Mouse (Mus musculus) myocyte (in vitro differentiated cells): ENCODE results near the gene Washc4. TPM values are rescaled to one million over a fixed set of nuclear protein-coding genes. Genes with fewer than 3 reads are reported as not detected.

Source experiments
- H3K27me3 ChIP-seq: one replicate; pipeline ENCODE4 v1.6.1; 2011; ENCODE audit not compliant: control insufficient read depth, insufficient read depth, insufficient read length
- H3K36me3 ChIP-seq: one replicate; pipeline ENCODE4 v1.6.1; 2011; ENCODE audit not compliant: control insufficient read depth, insufficient read depth
- H3K4me2 ChIP-seq: one replicate; pipeline ENCODE4 v1.6.1; 2011; ENCODE audit warnings: low read depth, control low read depth
- H3K4me3 ChIP-seq: one replicate; pipeline ENCODE4 v1.5.1; 2011; ENCODE audit warnings: mild to moderate bottlenecking, control low read depth, moderate library complexity
- H3K79me2 ChIP-seq: one replicate; pipeline ENCODE4 v1.6.1; 2011; ENCODE audit not compliant: control insufficient read depth, insufficient read depth
- H3ac ChIP-seq: one replicate; pipeline ENCODE4 v1.6.1; 2011; ENCODE audit not compliant: control insufficient read depth, insufficient read length
- CEBPB ChIP-seq: IDR thresholded peaks from 2 replicates; pipeline ENCODE4 v1.6.1; 2011; ENCODE audit warnings: mild to moderate bottlenecking, moderate library complexity; ENCODE audit not compliant: poor library complexity, insufficient read depth, severe bottlenecking
- E2F4 ChIP-seq: IDR thresholded peaks from one replicate; pipeline ENCODE4 v1.6.1; 2011; ENCODE audit warnings: mild to moderate bottlenecking, control low read depth, moderate library complexity; ENCODE audit not compliant: insufficient read depth
- MAX ChIP-seq: IDR thresholded peaks from one replicate; pipeline ENCODE4 v1.6.1; 2011; ENCODE audit warnings: low read depth, mild to moderate bottlenecking, control low read depth
- MYOD1 ChIP-seq, 3 experiments: IDR thresholded peaks; one replicate each; pipeline ENCODE4 v1.6.1; 2011; ENCODE audit warnings: control low read depth in 2 of 3, low read depth in 2 of 3, mild to moderate bottlenecking in 2 of 3, moderate library complexity in 1 of 3; ENCODE audit not compliant: insufficient read length in 2 of 3, control insufficient read depth in 1 of 3
- MYOG ChIP-seq, 3 experiments: IDR thresholded peaks; one replicate each; pipeline ENCODE4 v1.6.1; 2011; ENCODE audit warnings: control low read depth in 2 of 3, low read depth in 2 of 3, mild to moderate bottlenecking in 2 of 3; ENCODE audit not compliant: insufficient read length in 2 of 3, control insufficient read depth in 1 of 3, insufficient read depth in 1 of 3
- POLR2A ChIP-seq: IDR thresholded peaks from one replicate; pipeline ENCODE4 v1.6.1; 2011; ENCODE audit warnings: low read depth, mild to moderate bottlenecking, control low read depth, moderate library complexity; ENCODE audit not compliant: insufficient read length
- POLR2AphosphoS2 ChIP-seq: IDR thresholded peaks from one replicate; pipeline ENCODE4 v1.6.1; 2011; ENCODE audit warnings: low read depth, control low read depth; ENCODE audit not compliant: insufficient read length
- REST ChIP-seq: IDR thresholded peaks from one replicate; pipeline ENCODE4 v1.6.1; 2011; ENCODE audit warnings: mild to moderate bottlenecking, control low read depth, moderate library complexity; ENCODE audit not compliant: insufficient read depth, insufficient read length
- SRF ChIP-seq: IDR thresholded peaks from one replicate; pipeline ENCODE4 v1.6.1; 2011; ENCODE audit warnings: low read depth; ENCODE audit not compliant: control insufficient read depth, insufficient read length
- TCF12 ChIP-seq: IDR thresholded peaks from one replicate; pipeline ENCODE4 v1.6.1; 2011; ENCODE audit warnings: mild to moderate bottlenecking, control low read depth; ENCODE audit not compliant: poor library complexity, insufficient read depth, severe bottlenecking
- TCF3 ChIP-seq: IDR thresholded peaks from one replicate; pipeline ENCODE4 v1.6.1; 2011; ENCODE audit warnings: low read depth, control low read depth; ENCODE audit not compliant: insufficient read length
- USF1 ChIP-seq: IDR thresholded peaks from one replicate; pipeline ENCODE4 v1.6.1; 2011; ENCODE audit warnings: low read depth, mild to moderate bottlenecking, control low read depth, moderate library complexity
- polyA plus RNA-seq: library from polyadenylated mRNA; unstranded; fragments of >200 nt; fragmentation: generic; extraction: Trizol; gene quantifications from one replicate; pipeline ENCODE4 v1.2.1, GENCODE M21; 2012; ENCODE audit warnings: missing spikeins

The Washc4 gene
- polyA plus RNA-seq, 1 experiment, result 7.2 TPM

DNA sequence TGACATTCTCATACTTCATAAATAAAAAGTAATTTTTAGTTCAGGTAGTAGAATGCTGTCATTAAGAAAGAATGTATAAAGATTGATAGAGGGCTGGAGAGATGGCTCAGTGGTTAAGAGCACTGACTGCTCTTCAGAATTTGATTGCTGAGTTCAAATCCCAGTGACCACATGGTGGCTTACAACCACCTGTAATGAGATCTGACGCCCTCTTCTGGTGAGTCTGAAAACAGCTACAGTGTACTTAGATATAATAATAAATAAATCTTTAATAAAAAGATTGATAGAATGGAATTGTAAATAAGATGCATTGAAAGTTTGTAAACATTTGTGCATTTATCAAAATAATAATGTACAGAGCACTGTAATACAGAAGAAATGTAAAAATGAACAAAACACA lies 7.1 kb upstream of the Washc4 start:
- H3K4me2 ChIP-seq, result no peak overlapping the region
- peaks cover 3% of the 10 kb centered on the region for H3K36me3 ChIP-seq
- H3ac ChIP-seq, result no peak overlapping the region
- TF ChIP-seq MYOD1 (IDR thresholded peaks at IDR 0.05; ENCODE audit: control insufficient read depth in 1 of 3, insufficient read length in 2 of 3, low read depth in 2 of 3) (no peak), REST (no peak), TCF3 (no peak), SRF (no peak), MAX (no peak), E2F4 (no peak), POLR2A (no peak), POLR2AphosphoS2 (no peak), CEBPB (no peak), TCF12 (no peak), MYOG (IDR thresholded peaks at IDR 0.05; ENCODE audit: control insufficient read depth in 1 of 3, insufficient read depth in 1 of 3, insufficient read length in 2 of 3, low read depth in 2 of 3) (no peak), USF1 (no peak)
- peaks cover 16% of the 10 kb centered on the region for H3K79me2 ChIP-seq
- no peaks in the 10 kb centered on the region for H3K27me3 ChIP-seq
- H3K4me3 ChIP-seq, result no peak overlapping the region

DNA sequence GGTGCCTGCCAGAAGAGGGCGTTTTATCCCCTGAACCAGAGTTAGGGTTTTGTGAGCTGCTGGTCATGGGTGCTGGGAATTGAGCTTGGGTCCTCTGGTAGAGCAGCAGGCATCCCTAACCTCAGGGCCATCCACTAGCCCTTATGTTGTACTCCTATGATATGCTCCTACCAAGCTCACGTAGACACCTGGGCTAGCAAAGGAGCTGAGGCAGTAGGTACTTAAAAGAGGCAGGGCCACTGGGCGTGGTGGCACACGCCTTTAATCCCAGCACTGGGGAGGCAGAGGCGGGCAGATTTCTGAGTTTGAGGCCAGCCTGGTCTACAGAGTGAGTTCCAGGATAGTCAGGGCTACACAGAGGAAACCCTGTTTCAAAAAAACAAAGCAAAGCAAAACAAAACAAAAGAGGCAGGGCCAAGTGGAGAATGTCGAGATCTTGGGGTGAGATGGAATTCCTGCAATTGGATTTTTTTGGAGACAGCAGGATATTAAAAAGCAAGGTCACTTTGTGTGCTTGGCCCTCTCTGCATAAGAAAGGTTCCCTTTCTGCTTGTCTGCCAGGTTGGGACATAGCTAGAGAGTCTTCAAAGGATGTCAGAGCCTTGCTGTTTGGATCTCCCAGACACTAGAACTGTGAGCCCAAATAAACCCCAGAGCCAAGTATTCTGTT lies 4.1 kb upstream of the Washc4 start:
- H3K36me3 ChIP-seq, result no peaks in the 10 kb centered on the region
- H3ac ChIP-seq, result no peak overlapping the region
- no peaks in the 10 kb centered on the region for H3K27me3 ChIP-seq
- no peak overlapping the region for H3K4me2 ChIP-seq
- TF ChIP-seq REST (no peak), CEBPB (no peak), MYOD1 (IDR thresholded peaks at IDR 0.05; ENCODE audit: control insufficient read depth in 1 of 3, insufficient read length in 2 of 3, low read depth in 2 of 3) (no peak), TCF12 (no peak), POLR2AphosphoS2 (no peak), MYOG (IDR thresholded peaks at IDR 0.05; ENCODE audit: control insufficient read depth in 1 of 3, insufficient read depth in 1 of 3, insufficient read length in 2 of 3, low read depth in 2 of 3) (no peak), POLR2A (no peak), MAX (no peak), TCF3 (no peak), SRF (no peak), E2F4 (no peak), USF1 (no peak)
- peaks cover 4% of the 10 kb centered on the region for H3K79me2 ChIP-seq
- H3K4me3 ChIP-seq, result no peak overlapping the region

DNA sequence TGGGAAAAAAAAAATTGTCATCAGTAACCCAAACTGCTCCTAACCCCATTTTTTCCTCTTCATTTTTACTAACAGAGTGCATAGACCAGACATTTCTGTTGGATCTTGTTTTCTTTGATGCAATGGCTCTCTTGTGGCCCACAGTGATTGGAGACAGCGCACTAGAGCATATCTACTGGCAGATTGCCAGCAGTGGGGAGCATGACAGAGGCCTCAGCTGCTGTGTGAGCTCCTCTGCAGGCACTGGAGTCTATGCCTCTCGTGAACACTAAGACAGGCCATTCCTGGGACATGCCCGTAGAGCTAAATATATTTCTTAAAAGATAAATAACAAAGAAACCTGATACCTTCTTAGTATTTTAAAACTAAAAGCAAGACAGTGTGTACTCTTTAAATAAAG lies 3.5 kb upstream of the Washc4 start:
- H3K27me3 ChIP-seq, result no peaks in the 10 kb centered on the region
- no peaks in the 10 kb centered on the region for H3K36me3 ChIP-seq
- peaks cover 11% of the 10 kb centered on the region for H3K79me2 ChIP-seq
- TF ChIP-seq MYOG (IDR thresholded peaks at IDR 0.05; ENCODE audit: control insufficient read depth in 1 of 3, insufficient read depth in 1 of 3, insufficient read length in 2 of 3, low read depth in 2 of 3) (peak in 2 of 3 experiments; percentile 16 to 58), SRF (no peak), USF1 (no peak), REST (no peak), MAX (no peak), MYOD1 (IDR thresholded peaks at IDR 0.05; ENCODE audit: control insufficient read depth in 1 of 3, insufficient read length in 2 of 3, low read depth in 2 of 3) (peak; percentile 17 to 56 (median 24)), POLR2AphosphoS2 (no peak), TCF3 (no peak), TCF12 (no peak), CEBPB (no peak), E2F4 (no peak), POLR2A (no peak)
- no peak overlapping the region for H3K4me3 ChIP-seq
- H3ac ChIP-seq, result no peak overlapping the region
- H3K4me2 ChIP-seq, result no peak overlapping the region

DNA sequence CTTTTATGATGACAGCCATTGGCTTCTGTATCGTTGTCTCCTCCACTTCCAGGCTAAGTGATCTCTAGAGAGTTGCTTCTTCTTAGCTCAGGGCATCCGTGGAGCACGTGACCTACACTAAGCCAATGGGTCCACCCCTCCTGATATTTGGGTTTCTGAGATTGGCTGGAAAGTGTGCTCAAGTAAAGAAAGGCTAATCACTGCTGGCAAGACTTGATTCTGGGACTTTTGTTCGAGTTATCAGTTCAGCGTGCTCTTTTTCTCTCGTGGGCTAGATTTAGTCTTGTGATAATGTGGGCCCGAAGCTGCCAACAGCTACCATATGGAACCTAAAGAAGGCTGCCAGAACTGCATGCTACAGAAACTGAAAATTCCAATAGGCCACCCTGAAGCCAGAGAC lies 1.3 kb upstream of the Washc4 start:
- no peaks in the 10 kb centered on the region for H3K36me3 ChIP-seq
- H3K79me2 ChIP-seq, result peaks cover 31% of the 10 kb centered on the region
- no peak overlapping the region for H3ac ChIP-seq
- H3K27me3 ChIP-seq, result no peaks in the 10 kb centered on the region
- no peak overlapping the region for H3K4me3 ChIP-seq
- TF ChIP-seq MAX (no peak), SRF (no peak), POLR2A (no peak), MYOG (IDR thresholded peaks at IDR 0.05; ENCODE audit: control insufficient read depth in 1 of 3, insufficient read depth in 1 of 3, insufficient read length in 2 of 3, low read depth in 2 of 3) (no peak)
- H3K4me2 ChIP-seq, result no peak overlapping the region
